Mouse (Mus musculus): ENCODE measurements around the gene Gm4881.
A peak's percentile ranks its signal among the peaks of the same experiment; 100 is the strongest.

- peak; percentile 34; the same call in 1 of the 2 replicates for TF ChIP-seq CTCF (IDR thresholded peaks at IDR 0.05; ENCODE audit: control insufficient read depth, insufficient read depth, low read length)
- no peak; the same call in 1 of the 2 replicates for TF ChIP-seq POLR2A (IDR thresholded peaks at IDR 0.05; ENCODE audit: borderline replicate concordance, control insufficient read depth, low read depth, low read length)
These were observed 30.8 kb upstream of the Gm4881 start for GRCm38 (mm10) chr7:24974893-24975595.
